Mouse (Mus musculus) cortical plate, adult 2 months (tissue): ENCODE results near the gene Med27.

Experiments used
- CTCF ChIP-seq: fragments of 200-500 bp; IDR thresholded peaks from 2 replicates; pipeline ENCODE4 v1.5.1; 2011; ENCODE audit warnings: mild to moderate bottlenecking, control low read depth, low read length; ENCODE audit not compliant: insufficient read depth; ENCODE audit errors: extremely low read depth
- POLR2A ChIP-seq: fragments of 200-500 bp; IDR thresholded peaks from 2 replicates; pipeline ENCODE4 v1.6.1; 2011; ENCODE audit warnings: mild to moderate bottlenecking, low read length, control low read depth; ENCODE audit not compliant: insufficient read depth; ENCODE audit errors: extremely low read depth

GRCm38 (mm10) chr2:29425386-29425785 is 78.8 kb downstream of the Med27 start:
- TF ChIP-seq CTCF: no peak
- no peak for TF ChIP-seq POLR2A
